ENCODE assay signal across 12 mouse cellular contexts in genomic region chr9:18229933-18230332, GRCm38 (mm10).
A peak's percentile ranks its signal among the peaks of the same experiment; 100 is the strongest.
DNase-seq lines count a peak whose midpoint lies in the region; ATAC-seq and TF ChIP-seq lines count a peak whose summit lies in the region.
"Had no signal": no experiment of that assay in that cellular context is flagged by ENCODE, and none has a peak within 500 bp of the region (broad histone marks: within the 10 kb centered on the region; RNA-seq: fewer than 3 reads in every experiment).

No protein-coding gene starts in this region.

- H3K36me3 ChIP-seq in heart, adult 2 months (ENCODE audit: control insufficient read depth, insufficient read depth, low read length): no peaks in the 10 kb centered on the region
- no peaks in the 10 kb centered on the region for H3K36me3 ChIP-seq in heart, embryonic 11.5 days (ENCODE audit: control insufficient read depth, insufficient read depth, low read length)
- no peaks in the 10 kb centered on the region for H3K36me3 ChIP-seq in lung, embryonic 14.5 days (ENCODE audit: insufficient read depth)
- H3K36me3 ChIP-seq: embryonic facial prominence, embryonic 15.5 days; intestine, embryonic 15.5 days had no signal

- no peaks in the 10 kb centered on the region for H3K79me2 ChIP-seq in heart, adult 2 months (replicated peaks; ENCODE audit: control insufficient read depth, insufficient read depth, low read length)

- no peaks in the 10 kb centered on the region for H3K9me3 ChIP-seq in heart, embryonic 11.5 days (replicated peaks; ENCODE audit: control insufficient read depth, low read length)
- no peaks in the 10 kb centered on the region for H3K9me3 ChIP-seq in lung, embryonic 14.5 days (ENCODE audit: low read depth, low read length)
- H3K9me3 ChIP-seq: embryonic facial prominence, embryonic 15.5 days; intestine, embryonic 15.5 days had no signal

- intact Hi-C loops in heart, adult 2 months (cut with DNase I): no loop called here
- intact Hi-C loops in gastrocnemius, postnatal 36 days (cut with DNase I): no loop called here

- no peaks in the 10 kb centered on the region for H3K4me1 ChIP-seq in heart, adult 2 months (ENCODE audit: control insufficient read depth, insufficient read depth, low read length)
- no peaks in the 10 kb centered on the region for H3K4me1 ChIP-seq in heart, embryonic 11.5 days (ENCODE audit: control insufficient read depth, insufficient read depth, low read length)
- no peaks in the 10 kb centered on the region for H3K4me1 ChIP-seq in lung, embryonic 14.5 days (ENCODE audit: insufficient read depth)
- H3K4me1 ChIP-seq: embryonic facial prominence, embryonic 15.5 days; intestine, embryonic 15.5 days had no signal

- no peak overlapping the region for H3K4me3 ChIP-seq in heart, adult 2 months
- H3K4me3 ChIP-seq in heart, embryonic 11.5 days (ENCODE audit: low read depth, low read length): no peak overlapping the region
- no peak overlapping the region for H3K4me3 ChIP-seq in lung, embryonic 14.5 days (ENCODE audit: low read depth, low read length)
- H3K4me3 ChIP-seq: embryonic facial prominence, embryonic 15.5 days; intestine, embryonic 15.5 days had no signal

- no peak for TF ChIP-seq EP300 in heart, adult 2 months (IDR thresholded peaks at IDR 0.05; ENCODE audit: insufficient read depth, low read depth, low read length)

- TF ChIP-seq CTCF in heart, adult 2 months (IDR thresholded peaks at IDR 0.05): peak; percentile 37
- peak; percentile 63 for TF ChIP-seq CTCF in lung, embryonic 14.5 days (IDR thresholded peaks at IDR 0.05; ENCODE audit: low read depth)

- TF ChIP-seq POLR2A in heart, adult 2 months (IDR thresholded peaks at IDR 0.05; ENCODE audit: insufficient read depth, low read depth, low read length): no peak

- H3K4me2 ChIP-seq in heart, embryonic 11.5 days: no peak overlapping the region
- no peak overlapping the region for H3K4me2 ChIP-seq in lung, embryonic 14.5 days
- H3K4me2 ChIP-seq: embryonic facial prominence, embryonic 15.5 days; intestine, embryonic 15.5 days had no signal

- DNase-seq in heart, adult 2 months: no peak
- peak; percentile 51 for DNase-seq in lung, embryonic 14.5 days
- no peak for DNase-seq in lung, postnatal 10 days
- DNase-seq in brain, adult 2 months (ENCODE audit: low read depth, low spot score): peak; percentile 36
- DNase-seq in retina, postnatal 1 day: peak; percentile 20
- DNase-seq in gastrocnemius, postnatal 36 days: no peak
- DNase-seq: heart, adult 18-20 months had no signal

- no peak overlapping the region for H3K27ac ChIP-seq in heart, adult 2 months
- no peak overlapping the region for H3K27ac ChIP-seq in heart, embryonic 11.5 days (ENCODE audit: low read depth, low read length)
- H3K27ac ChIP-seq in lung, embryonic 14.5 days (ENCODE audit: low read depth): no peak overlapping the region
- H3K27ac ChIP-seq: embryonic facial prominence, embryonic 15.5 days; intestine, embryonic 15.5 days; macrophage had no signal

- H3K27me3 ChIP-seq in heart, adult 2 months (ENCODE audit: control insufficient read depth, insufficient read depth, low read length): no peaks in the 10 kb centered on the region
- no peaks in the 10 kb centered on the region for H3K27me3 ChIP-seq in heart, embryonic 11.5 days (ENCODE audit: control insufficient read depth, insufficient read depth, low read length)
- H3K27me3 ChIP-seq in lung, embryonic 14.5 days (ENCODE audit: insufficient read depth, low read length): no peaks in the 10 kb centered on the region
- H3K27me3 ChIP-seq: embryonic facial prominence, embryonic 15.5 days; intestine, embryonic 15.5 days had no signal

- WGBS in heart, adult 2 months: 3% methylated on average over 1 of the region's 1 CpGs
- 9% methylated on average over 1 of the region's 1 CpGs for WGBS in heart, embryonic 11.5 days (ENCODE audit: insufficient replicate concordance)
- WGBS in lung, embryonic 14.5 days: 6% methylated on average over 1 of the region's 1 CpGs

- no peak overlapping the region for H3K9ac ChIP-seq in heart, adult 2 months (ENCODE audit: low read depth, low read length)
- no peak overlapping the region for H3K9ac ChIP-seq in heart, embryonic 11.5 days (ENCODE audit: low read depth, low read length)
- H3K9ac ChIP-seq in lung, embryonic 14.5 days: no peak overlapping the region
- H3K9ac ChIP-seq: embryonic facial prominence, embryonic 15.5 days; intestine, embryonic 15.5 days had no signal

- no peak for ATAC-seq in heart, embryonic 11.5 days (replicated peaks; ENCODE audit: insufficient number of reproducible peaks, low FRiP score, low TSS enrichment)
- ATAC-seq in lung, embryonic 14.5 days (ENCODE audit: insufficient read depth): no peak
- no peak for ATAC-seq in erythroid progenitor cell, adult 5-6 weeks (replicated peaks; ENCODE audit: low FRiP score, poor library complexity, severe bottlenecking)
- ATAC-seq: intestine, embryonic 15.5 days had no signal

Comparison
In these comparisons a context has a peak if more than half of its experiments do, and no peak if none do; other contexts are left out.
1. DNase-seq: peak in lung, embryonic 14.5 days (single experiment), brain, adult 2 months (single experiment) and retina, postnatal 1 day (single experiment); none in heart, adult 2 months (0 of 2), lung, postnatal 10 days (single experiment) and gastrocnemius, postnatal 36 days (0 of 2).